Mouse (Mus musculus): ENCODE results near the gene Cdkn3.

DNA sequence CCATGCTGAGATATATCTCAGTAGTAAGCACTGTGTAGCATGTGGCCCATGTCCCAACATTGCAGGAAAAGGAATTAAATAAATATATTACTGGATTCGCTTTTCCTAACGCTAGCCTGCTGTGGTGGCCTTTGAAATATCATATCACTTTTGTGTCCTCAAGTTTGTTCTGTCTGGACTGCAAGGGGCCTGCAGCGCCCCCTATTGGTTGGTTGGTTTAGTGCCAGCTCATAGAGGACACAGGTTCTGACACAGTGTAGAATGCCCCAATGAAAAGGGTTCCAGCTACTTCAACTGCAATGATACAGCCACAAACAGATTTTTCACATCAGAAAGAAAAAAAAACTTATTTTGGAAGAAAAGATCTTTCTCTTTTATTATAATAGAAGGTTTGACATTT lies 34.6 kb upstream of the Cdkn3 start:
- no peak for TF ChIP-seq USF1 (IDR thresholded peaks at IDR 0.05; ENCODE audit: low read depth)
- no peak for TF ChIP-seq CTCF (IDR thresholded peaks at IDR 0.05; ENCODE audit: control insufficient read depth, insufficient read depth, insufficient read length)
- no peak for TF ChIP-seq CEBPB (IDR thresholded peaks at IDR 0.05; ENCODE audit: low read depth)
- no peak for TF ChIP-seq MAX (IDR thresholded peaks at IDR 0.05)
- no peak for TF ChIP-seq MYOD1 (IDR thresholded peaks at IDR 0.05; ENCODE audit: control insufficient read depth, insufficient read length, low read depth)

Measured in C2C12 (cell line).